Mouse (Mus musculus) forebrain, embryonic 16.5 days (tissue): Measurements from ENCODE around the gene Eftud2. TPM values are rescaled to one million over a fixed set of nuclear protein-coding genes. Genes with fewer than 3 reads are reported as not detected.

ENCODE experiments used
- ATAC-seq: fragments of 200-750 bp; cut with Nextera tagmentation; 2 replicates; pipeline ENCODE4 v1.8.0; 2017; ENCODE audit warnings: mild to moderate bottlenecking, moderate library complexity
- H3K27ac ChIP-seq: fragments of 300-500 bp; sonication (generic); 2 replicates; pipeline ENCODE4 v1.5.1; 2014; ENCODE audit warnings: low read length, control low read depth
- H3K27me3 ChIP-seq: fragments of 300-500 bp; sonication (generic); replicated peaks from 2 replicates; pipeline ENCODE4 v1.6.1; 2014; ENCODE audit warnings: low read length; ENCODE audit not compliant: control insufficient read depth, insufficient read depth
- H3K36me3 ChIP-seq: fragments of 300-500 bp; sonication (generic); 2 replicates; pipeline ENCODE4 v1.6.1; 2014; ENCODE audit not compliant: control insufficient read depth, insufficient read depth
- H3K4me1 ChIP-seq: fragments of 300-500 bp; sonication (generic); replicated peaks from 2 replicates; pipeline ENCODE4 v1.6.1; 2014; ENCODE audit warnings: low read length; ENCODE audit not compliant: control insufficient read depth, insufficient read depth
- H3K4me2 ChIP-seq: fragments of 300-500 bp; sonication (generic); 2 replicates; pipeline ENCODE4 v1.6.1; 2014; ENCODE audit warnings: mild to moderate bottlenecking, low read length, control low read depth
- H3K4me3 ChIP-seq: fragments of 300-500 bp; sonication (generic); replicated peaks from 2 replicates; pipeline ENCODE4 v1.5.1; 2014; ENCODE audit warnings: mild to moderate bottlenecking, low read length, control low read depth
- H3K9ac ChIP-seq: fragments of 300-500 bp; sonication (generic); replicated peaks from 2 replicates; pipeline ENCODE4 v1.6.1; 2014; ENCODE audit warnings: low read depth, low read length, control low read depth
- H3K9me3 ChIP-seq: fragments of 300-500 bp; sonication (generic); 2 replicates; pipeline ENCODE4 v1.6.1; 2016; ENCODE audit warnings: low read length; ENCODE audit not compliant: control insufficient read depth
- WGBS: fragments of 180-500 bp; shearing (Covaris S2); extraction: QIAGEN DNeasy Blood & Tissue Kit; methylation state at CpG from one replicate; pipeline ENCODE4 v1.1.7; 2014; 5-methylcytosine and 5-hydroxymethylcytosine counted together
- polyA plus RNA-seq: library from polyadenylated mRNA; unstranded; fragments of >200 nt; fragmentation: Nextera tagmentation; extraction: Ambion mirVana; gene quantifications from 2 replicates; pipeline ENCODE4 v1.2.1, GENCODE M21; 2015

Eftud2 gene
- polyA plus RNA-seq, 1 experiment from 2014 or later: 188 TPM

GRCm38 (mm10) chr11:102818121-102819020 is 62.4 kb downstream of the Eftud2 start:
- Histone ChIP-seq H3K9me3 (no peaks in the 10 kb centered on the region), H3K27me3 (peaks cover 6% of the 10 kb centered on the region; the same call in 1 of the 2 replicates), H3K36me3 (no peaks in the 10 kb centered on the region), H3K27ac (peak overlapping the region; percentile 91), H3K9ac (peak overlapping the region; percentile 94), H3K4me3 (peak overlapping the region; percentile 88), H3K4me2 (peak overlapping the region; percentile 62), H3K4me1 (peaks cover 22% of the 10 kb centered on the region)
- peak; percentile 57 for ATAC-seq
- WGBS: under 1% methylated on average over 56 of the region's 92 CpGs

- Histone ChIP-seq H3K4me2 (no peak overlapping the region), H3K36me3 (peaks cover 3% of the 10 kb centered on the region; the same call in 1 of the 2 replicates), H3K4me3 (no peak overlapping the region), H3K9me3 (no peaks in the 10 kb centered on the region), H3K9ac (no peak overlapping the region), H3K27ac (no peak overlapping the region), H3K27me3 (no peaks in the 10 kb centered on the region), H3K4me1 (peaks cover 35% of the 10 kb centered on the region)
- no peak for ATAC-seq
Observed at GRCm38 (mm10) chr11:102814881-102815280, 65.9 kb downstream of the Eftud2 start.

GRCm38 (mm10) chr11:102810721-102811485 is 69.9 kb downstream of the Eftud2 start:
- 13% methylated on average over 4 of the region's 4 CpGs for WGBS
- no peak overlapping the region for H3K4me2 ChIP-seq
- peak; percentile 65 for ATAC-seq

GRCm38 (mm10) chr11:102808246-102808645 is 72.5 kb downstream of the Eftud2 start:
- no peak overlapping the region for H3K4me3 ChIP-seq
- H3K36me3 ChIP-seq: peaks cover 3% of the 10 kb centered on the region; the same call in 1 of the 2 replicates
- no peaks in the 10 kb centered on the region for H3K9me3 ChIP-seq
- 73% methylated on average over 5 of the region's 5 CpGs for WGBS
- H3K27me3 ChIP-seq: no peaks in the 10 kb centered on the region
- peaks cover 15% of the 10 kb centered on the region for H3K4me1 ChIP-seq
- no peak overlapping the region for H3K27ac ChIP-seq
- ATAC-seq: no peak
- no peak overlapping the region for H3K9ac ChIP-seq
- H3K4me2 ChIP-seq: no peak overlapping the region

More at GRCm38 (mm10) chr11:102810721-102811485, 69.9 kb downstream of the Eftud2 start:
- peaks cover 3% of the 10 kb centered on the region; the same call in 1 of the 2 replicates for H3K36me3 ChIP-seq
- H3K27me3 ChIP-seq: no peaks in the 10 kb centered on the region
- no peaks in the 10 kb centered on the region for H3K9me3 ChIP-seq
- no peak overlapping the region for H3K4me3 ChIP-seq
- no peak overlapping the region for H3K9ac ChIP-seq
- peaks cover 19% of the 10 kb centered on the region for H3K4me1 ChIP-seq
- H3K27ac ChIP-seq: peak overlapping the region; percentile 23; the same call in 1 of the 2 replicates

GRCm38 (mm10) chr11:102803453-102803852 is 77.3 kb downstream of the Eftud2 start:
- WGBS: 86% methylated on average over 5 of the region's 5 CpGs
- H3K36me3 ChIP-seq: peaks cover 15% of the 10 kb centered on the region
- H3K4me3 ChIP-seq: no peak overlapping the region
- H3K27me3 ChIP-seq: no peaks in the 10 kb centered on the region
- H3K9ac ChIP-seq: no peak overlapping the region
- H3K9me3 ChIP-seq: no peaks in the 10 kb centered on the region
- no peak overlapping the region for H3K4me2 ChIP-seq
- no peak overlapping the region for H3K27ac ChIP-seq
- no peaks in the 10 kb centered on the region for H3K4me1 ChIP-seq
- no peak for ATAC-seq

- no peaks in the 10 kb centered on the region for H3K4me1 ChIP-seq
- no peak for ATAC-seq
- H3K27me3 ChIP-seq: no peaks in the 10 kb centered on the region
- 58% methylated on average over 8 of the region's 8 CpGs for WGBS
- no peak overlapping the region for H3K4me3 ChIP-seq
- no peaks in the 10 kb centered on the region for H3K9me3 ChIP-seq
- H3K27ac ChIP-seq: no peak overlapping the region
- H3K4me2 ChIP-seq: no peak overlapping the region
- H3K36me3 ChIP-seq: no peaks in the 10 kb centered on the region; the same call in none of the 2 replicates
- no peak overlapping the region for H3K9ac ChIP-seq
Observed at GRCm38 (mm10) chr11:102794157-102794556, 86.6 kb downstream of the Eftud2 start.

- H3K4me3 ChIP-seq: no peak overlapping the region
- H3K27ac ChIP-seq: no peak overlapping the region
- H3K4me2 ChIP-seq: no peak overlapping the region
- no peak for ATAC-seq
- H3K9ac ChIP-seq: no peak overlapping the region
- WGBS: 62% methylated on average over 14 of the region's 14 CpGs
- H3K27me3 ChIP-seq: no peaks in the 10 kb centered on the region
- H3K9me3 ChIP-seq: no peaks in the 10 kb centered on the region
- H3K36me3 ChIP-seq: no peaks in the 10 kb centered on the region; the same call in 1 of the 2 replicates
- no peaks in the 10 kb centered on the region for H3K4me1 ChIP-seq
Observed at GRCm38 (mm10) chr11:102791682-102792445, 88.9 kb downstream of the Eftud2 start.
